Mouse (Mus musculus): ENCODE measurements around the gene Spata48.

- no peak for TF ChIP-seq CTCF (IDR thresholded peaks at IDR 0.05; ENCODE audit: low read depth, low read length)
- no peak for TF ChIP-seq POLR2A (IDR thresholded peaks at IDR 0.05; ENCODE audit: insufficient read depth, low read length)
- no peak for TF ChIP-seq EP300 (IDR thresholded peaks at IDR 0.05; ENCODE audit: insufficient read depth, low read depth, low read length)
These were observed 68.2 kb downstream of the Spata48 start for GRCm38 (mm10) chr11:11530126-11530525.

All from ES-Bruce4 (cell line).